Mouse (Mus musculus) liver, adult 2 months (tissue): ENCODE data around the gene Btg2.

Experiments
- CTCF ChIP-seq: fragments of 200-500 bp; IDR thresholded peaks from 2 replicates; pipeline ENCODE4 v1.5.1; 2011; ENCODE audit warnings: low read depth, low read length, control low read depth
- POLR2A ChIP-seq: fragments of 200-500 bp; IDR thresholded peaks from 2 replicates; pipeline ENCODE4 v1.6.1; 2011; ENCODE audit warnings: low read length, control low read depth; ENCODE audit not compliant: insufficient read depth; ENCODE audit errors: extremely low read depth

DNA sequence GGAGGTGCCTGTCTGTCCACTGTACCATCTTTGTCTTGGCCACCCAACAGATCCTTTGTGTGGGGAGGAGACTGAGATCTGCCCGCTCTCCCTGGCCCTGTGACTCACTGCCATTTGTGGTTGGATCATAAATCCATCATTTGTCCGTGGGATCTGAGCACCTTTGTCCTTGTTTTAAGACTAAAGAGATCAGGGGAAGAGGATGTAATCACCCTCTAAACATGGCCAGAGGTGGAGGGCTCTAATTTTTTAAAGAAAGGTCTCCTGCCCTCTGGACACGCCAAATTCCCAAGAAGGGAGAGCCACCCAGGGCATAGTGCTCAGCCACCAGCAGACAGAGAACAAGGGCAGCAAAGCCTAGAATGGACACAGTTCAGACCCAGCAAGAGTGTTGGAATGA, 12.9 kb upstream of the Btg2 start:
- TF ChIP-seq POLR2A (no peak), CTCF (no peak)
